Mouse (Mus musculus) effector memory CD4-positive, alpha-beta T cell, adult 7 months (primary cell): ENCODE measurements around the gene Dse. TPM values are rescaled to one million over a fixed set of nuclear protein-coding genes. Genes with fewer than 3 reads are reported as not detected.

Experiments used
- polyA plus RNA-seq: library from polyadenylated mRNA; unstranded; fragments of 100-300 nt; shearing (Covaris generic); gene quantifications from one replicate; pipeline ENCODE4 v1.2.1, GENCODE M21; 2017

Dse gene
- polyA plus RNA-seq: 12.4 TPM

GRCm38 (mm10) chr10:34207503-34207850 is at the start of gene Dse:
Gene Dse, minus strand, starts transcription at chr10:34207715.

GRCm38 (mm10) chr10:34127392-34128378 is 79.8 kb downstream of the Dse start, which contains the start of gene Calhm6:
Gene Calhm6, minus strand, starts transcription at chr10:34127984.

Other genes with a start within 250 kb of the Dse start
- 110 TPM for gene Rwdd1, start 188.1 kb downstream of the Dse start, polyA plus RNA-seq
- gene Trappc3l, start 170.1 kb downstream of the Dse start, polyA plus RNA-seq: not detected
- not detected for gene Calhm4, start 163.4 kb downstream of the Dse start, polyA plus RNA-seq
- gene Calhm5, start 111.2 kb downstream of the Dse start, polyA plus RNA-seq: not detected
- gene Calhm6, start 79.7 kb downstream of the Dse start, polyA plus RNA-seq: 15.4 TPM
- gene Tspyl1, start 74.5 kb upstream of the Dse start, polyA plus RNA-seq: 112 TPM
- gene Tspyl4, start 89.7 kb upstream of the Dse start, polyA plus RNA-seq: 10.0 TPM
- gene Col10a1, start 182.3 kb upstream of the Dse start, polyA plus RNA-seq: 0.28 TPM
- 45.4 TPM for gene Nt5dc1, start 210.8 kb upstream of the Dse start, polyA plus RNA-seq